Mouse (Mus musculus): ENCODE results near the gene Lsm12. TPM values are rescaled to one million over a fixed set of nuclear protein-coding genes. Genes with fewer than 3 reads are reported as not detected.

The Lsm12 gene
- polyA plus RNA-seq, 1 experiment from 2014 or later: 139 TPM

DNA sequence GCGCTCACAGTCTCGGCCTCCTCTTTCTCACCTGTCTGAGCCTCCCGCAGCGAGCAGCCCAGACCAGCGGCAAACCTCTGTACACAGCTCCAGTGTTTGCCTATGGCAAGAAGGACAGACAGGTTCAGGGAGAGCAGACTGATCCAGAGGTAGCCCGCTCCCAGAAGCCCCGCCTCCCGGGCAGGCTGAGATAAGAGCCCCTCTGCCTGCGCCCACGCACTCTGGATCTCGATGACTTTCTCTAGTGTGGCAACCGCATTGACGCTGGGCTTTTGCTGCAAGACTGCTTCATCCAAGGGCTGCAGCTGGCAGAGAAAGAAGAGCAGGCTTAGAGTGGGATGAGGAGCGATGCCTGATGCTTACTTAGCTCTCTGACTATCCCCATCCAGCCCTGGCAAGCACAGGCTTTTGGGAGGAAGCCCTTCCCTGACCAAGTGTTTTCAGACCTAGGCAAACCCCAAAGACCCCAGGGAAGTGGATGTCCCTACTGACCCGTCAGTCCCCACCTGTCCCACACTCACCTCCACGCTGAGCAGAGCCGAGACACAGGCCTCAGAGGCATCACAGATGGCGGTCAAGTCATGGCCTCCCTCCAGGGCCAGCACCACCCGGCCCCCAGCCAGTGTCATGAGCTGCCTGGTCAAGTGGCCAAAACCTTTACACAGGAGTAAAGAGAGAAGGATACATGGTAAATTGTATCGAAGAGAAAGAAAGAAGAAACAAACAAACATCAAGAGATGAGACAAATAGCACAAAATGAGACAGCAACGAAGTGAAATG is 11.1 kb upstream of the Lsm12 start:
- 91% methylated on average over 21 of the region's 21 CpGs for WGBS
- Histone ChIP-seq H3K4me1 (peaks cover 3% of the 10 kb centered on the region), H3K4me2 (no peak overlapping the region), H3K27me3 (no peaks in the 10 kb centered on the region), H3K27ac (no peak overlapping the region), H3K36me3 (replicated peaks) (peaks cover 83% of the 10 kb centered on the region), H3K9ac (no peak overlapping the region), H3K4me3 (replicated peaks) (no peak overlapping the region), H3K9me3 (no peaks in the 10 kb centered on the region)
- no peak for ATAC-seq (ENCODE audit: low FRiP score)

DNA sequence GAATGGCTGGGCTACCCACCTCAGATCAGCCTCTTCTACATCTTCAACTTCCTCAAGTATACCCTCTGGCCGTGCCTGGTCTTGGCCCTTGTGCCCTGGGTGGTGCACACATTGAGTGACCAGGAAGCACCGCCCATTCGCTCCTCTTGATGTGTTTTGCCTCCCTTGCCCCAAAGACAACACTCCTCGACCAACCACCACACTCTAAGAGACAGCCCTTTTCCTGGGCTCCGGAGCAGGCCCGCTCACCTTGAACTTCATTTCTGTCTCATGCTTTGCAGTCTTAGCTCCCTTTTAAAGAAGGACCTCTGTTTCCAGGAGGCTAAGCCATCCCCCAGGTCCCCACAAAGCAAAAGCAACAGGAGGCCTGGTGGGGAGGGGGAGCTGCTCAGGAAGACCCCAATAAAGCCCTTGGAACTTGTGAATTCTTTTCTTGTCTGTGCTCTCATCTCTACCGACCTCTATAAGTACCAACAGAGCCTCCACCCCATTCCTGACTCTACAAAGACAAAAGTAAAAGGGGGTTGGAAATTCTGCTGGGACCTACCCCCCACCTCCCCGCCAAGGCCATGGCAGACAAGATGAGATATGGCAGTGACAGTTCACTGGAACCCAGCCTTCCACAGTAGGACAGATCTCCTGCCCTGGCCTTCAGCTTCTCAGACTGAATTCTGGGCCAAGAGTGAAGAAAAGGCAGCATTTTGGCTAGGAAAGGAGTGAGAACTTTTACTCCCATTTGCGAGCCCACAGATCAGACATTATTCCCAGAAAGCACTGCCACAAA is 8.8 kb upstream of the Lsm12 start:
- 87% methylated on average over 9 of the region's 9 CpGs for WGBS
- Histone ChIP-seq H3K9me3 (no peaks in the 10 kb centered on the region), H3K27me3 (no peaks in the 10 kb centered on the region), H3K4me3 (replicated peaks) (no peak overlapping the region), H3K27ac (no peak overlapping the region), H3K36me3 (replicated peaks) (peaks cover 59% of the 10 kb centered on the region), H3K9ac (no peak overlapping the region), H3K4me1 (peaks cover 21% of the 10 kb centered on the region), H3K4me2 (no peak overlapping the region)
- no peak for ATAC-seq (ENCODE audit: low FRiP score)

- Histone ChIP-seq H3K27me3 (no peaks in the 10 kb centered on the region), H3K4me2 (peak overlapping the region; percentile 72), H3K27ac (no peak overlapping the region), H3K9me3 (no peaks in the 10 kb centered on the region), H3K4me1 (peaks cover 21% of the 10 kb centered on the region), H3K4me3 (replicated peaks) (peak overlapping the region; percentile 58; the same call in 1 of the 2 replicates), H3K36me3 (replicated peaks) (peaks cover 30% of the 10 kb centered on the region), H3K9ac (0 out of 2 replicates have a peak overlapping the region, but pooled peaks have one; percentile 38)
- 42% methylated on average over 4 of the region's 4 CpGs for WGBS
- ATAC-seq (ENCODE audit: low FRiP score): no peak
Measured at GRCm38 (mm10) chr11:102190848-102191247, 5.8 kb upstream of the Lsm12 start.

- Histone ChIP-seq H3K36me3 (replicated peaks) (peaks cover 19% of the 10 kb centered on the region), H3K9me3 (no peaks in the 10 kb centered on the region), H3K9ac (peak within 1 kb of the TSS; percentile 68), H3K27me3 (no peaks in the 10 kb centered on the region), H3K4me2 (peak within 1 kb of the TSS; percentile 72), H3K4me1 (peaks cover 24% of the 10 kb centered on the region), H3K4me3 (replicated peaks) (peak within 1 kb of the TSS; percentile 58), H3K27ac (peak within 1 kb of the TSS; percentile 75)
- WGBS: 3% methylated on average over 45 of the region's 50 CpGs
- ATAC-seq (ENCODE audit: low FRiP score): peak; percentile 77
Measured at GRCm38 (mm10) chr11:102189461-102190436, 4.7 kb upstream of the Lsm12 start, which contains the start of gene G6pc3. TSS of gene G6pc3 (plus strand) at chr11:102189620.

- Histone ChIP-seq H3K9me3 (no peaks in the 10 kb centered on the region), H3K27me3 (no peaks in the 10 kb centered on the region), H3K9ac (peak overlapping the region; percentile 68; the same call in 1 of the 2 replicates), H3K4me2 (peak overlapping the region; percentile 72), H3K4me1 (peaks cover 28% of the 10 kb centered on the region), H3K36me3 (replicated peaks) (peaks cover 11% of the 10 kb centered on the region), H3K27ac (no peak overlapping the region), H3K4me3 (replicated peaks) (peak overlapping the region; percentile 58)
- 62% methylated on average over 6 of the region's 6 CpGs for WGBS
- no peak for ATAC-seq (ENCODE audit: low FRiP score)
Measured at GRCm38 (mm10) chr11:102188980-102189379, 3.9 kb upstream of the Lsm12 start.

- Histone ChIP-seq H3K4me2 (no peak overlapping the region), H3K27ac (no peak overlapping the region), H3K27me3 (no peaks in the 10 kb centered on the region), H3K4me3 (replicated peaks) (no peak overlapping the region), H3K36me3 (replicated peaks) (peaks cover 11% of the 10 kb centered on the region), H3K4me1 (peaks cover 37% of the 10 kb centered on the region), H3K9me3 (no peaks in the 10 kb centered on the region), H3K9ac (no peak overlapping the region)
- WGBS: 86% methylated on average over 1 of the region's 1 CpGs
- ATAC-seq (ENCODE audit: low FRiP score): no peak
Measured at GRCm38 (mm10) chr11:102186235-102186634, 1.1 kb upstream of the Lsm12 start.

- peak overlapping the region; percentile 96 for H3K27ac ChIP-seq
- no peak for ATAC-seq (ENCODE audit: low FRiP score)
- no peaks in the 10 kb centered on the region for H3K9me3 ChIP-seq
- peaks cover 31% of the 10 kb centered on the region for H3K4me1 ChIP-seq
- peaks cover 17% of the 10 kb centered on the region for H3K36me3 ChIP-seq (replicated peaks)
- no peak overlapping the region for H3K9ac ChIP-seq
- peak overlapping the region; percentile 90 for H3K4me3 ChIP-seq (replicated peaks)
- H3K27me3 ChIP-seq: no peaks in the 10 kb centered on the region
- 58% methylated on average over 3 of the region's 3 CpGs for WGBS
- peak overlapping the region; percentile 78 for H3K4me2 ChIP-seq
Measured at GRCm38 (mm10) chr11:102185677-102186076, 581 bp upstream of the Lsm12 start.

DNA sequence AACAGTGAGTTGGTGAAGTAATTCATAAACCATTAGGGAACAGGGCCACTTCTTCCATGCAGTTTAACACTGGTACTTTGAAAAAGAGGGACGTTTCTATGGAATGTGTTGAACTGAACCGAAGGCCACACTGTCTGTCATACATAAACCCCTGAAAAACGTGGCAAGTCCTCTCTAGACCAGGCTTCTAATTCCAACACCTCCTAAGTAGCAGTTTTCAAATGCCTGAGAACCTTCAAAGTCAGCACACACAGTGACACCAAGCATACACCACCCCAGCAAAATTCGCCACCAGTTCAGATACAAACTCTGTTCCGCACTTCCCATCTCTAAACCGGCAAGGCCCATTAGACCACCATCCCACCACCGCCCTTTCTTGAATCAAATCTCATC is 847 bp downstream of the Lsm12 start:
- Histone ChIP-seq H3K4me1 (peaks cover 29% of the 10 kb centered on the region), H3K9ac (peak overlapping the region; percentile 93), H3K27ac (peak overlapping the region; percentile 96; the same call in 1 of the 2 replicates), H3K36me3 (replicated peaks) (peaks cover 25% of the 10 kb centered on the region), H3K4me2 (peak overlapping the region; percentile 78), H3K27me3 (no peaks in the 10 kb centered on the region), H3K9me3 (no peaks in the 10 kb centered on the region), H3K4me3 (replicated peaks) (peak overlapping the region; percentile 90)
- WGBS: 6% methylated on average over 7 of the region's 7 CpGs
- peak; percentile 49; the same call in 1 of the 2 replicates for ATAC-seq (ENCODE audit: low FRiP score)

DNA sequence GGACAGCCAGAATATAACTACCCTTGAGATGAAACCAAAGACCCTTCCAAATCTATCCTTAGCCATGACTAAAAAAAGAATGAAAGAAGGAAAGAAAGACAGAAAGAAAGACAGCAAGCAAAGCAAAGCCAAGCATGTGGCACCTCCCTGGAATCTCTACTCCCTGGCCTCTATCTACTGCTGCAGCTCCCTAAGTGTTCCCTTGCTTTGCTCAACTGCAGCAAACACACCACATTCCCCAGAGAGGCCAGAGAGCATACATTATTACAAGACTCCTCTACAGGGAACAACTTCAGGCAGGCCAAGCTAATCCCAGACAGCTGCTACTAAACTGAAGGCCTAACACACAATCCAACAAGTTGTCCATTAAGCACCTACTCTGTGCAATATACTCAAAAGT is 5.3 kb downstream of the Lsm12 start:
- no peak for ATAC-seq (ENCODE audit: low FRiP score)
- H3K27me3 ChIP-seq: no peaks in the 10 kb centered on the region
- no peak overlapping the region for H3K9ac ChIP-seq
- peaks cover 23% of the 10 kb centered on the region for H3K4me1 ChIP-seq
- no peaks in the 10 kb centered on the region for H3K9me3 ChIP-seq
- no peak overlapping the region for H3K27ac ChIP-seq
- no peak overlapping the region for H3K4me3 ChIP-seq (replicated peaks)
- H3K36me3 ChIP-seq (replicated peaks): peaks cover 59% of the 10 kb centered on the region
- H3K4me2 ChIP-seq: no peak overlapping the region

- H3K36me3 ChIP-seq (replicated peaks): peaks cover 79% of the 10 kb centered on the region
- H3K4me2 ChIP-seq: no peak overlapping the region
- WGBS: 93% methylated on average over 5 of the region's 5 CpGs
- no peaks in the 10 kb centered on the region for H3K9me3 ChIP-seq
- H3K9ac ChIP-seq: no peak overlapping the region
- no peak overlapping the region for H3K4me3 ChIP-seq (replicated peaks)
- no peaks in the 10 kb centered on the region for H3K27me3 ChIP-seq
- H3K4me1 ChIP-seq: no peaks in the 10 kb centered on the region
- no peak for ATAC-seq (ENCODE audit: low FRiP score)
- no peak overlapping the region for H3K27ac ChIP-seq
Measured at GRCm38 (mm10) chr11:102168689-102169088, 16.4 kb downstream of the Lsm12 start.

DNA sequence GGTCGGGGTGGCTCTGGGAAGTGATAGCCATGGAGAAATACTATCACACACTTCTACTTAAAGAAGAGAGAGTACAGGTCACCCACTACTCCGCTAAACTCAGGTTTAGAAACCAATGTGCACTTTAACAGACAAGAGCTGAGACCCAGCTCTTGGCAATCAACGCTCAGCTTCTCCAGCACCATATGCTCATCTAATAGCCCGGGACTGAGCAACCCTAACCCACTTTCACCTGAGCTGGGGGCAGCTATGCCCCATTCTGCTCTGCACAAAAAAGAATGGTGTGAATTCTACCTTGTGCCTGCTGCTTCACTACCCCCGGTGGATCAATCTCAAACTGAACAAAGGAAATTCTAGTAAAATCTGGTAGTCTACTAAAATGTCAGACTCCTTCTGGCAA is 17.6 kb downstream of the Lsm12 start:
- no peak overlapping the region for H3K27ac ChIP-seq
- H3K4me2 ChIP-seq: no peak overlapping the region
- 90% methylated on average over 5 of the region's 5 CpGs for WGBS
- no peaks in the 10 kb centered on the region for H3K9me3 ChIP-seq
- no peak overlapping the region for H3K9ac ChIP-seq
- ATAC-seq (ENCODE audit: low FRiP score): no peak
- no peaks in the 10 kb centered on the region for H3K27me3 ChIP-seq
- H3K4me1 ChIP-seq: no peaks in the 10 kb centered on the region
- H3K4me3 ChIP-seq (replicated peaks): no peak overlapping the region
- peaks cover 84% of the 10 kb centered on the region for H3K36me3 ChIP-seq (replicated peaks)

All from forebrain, embryonic 12.5 days (tissue).